Mouse (Mus musculus): Measurements from ENCODE around the gene Nipbl. TPM values are rescaled to one million over a fixed set of nuclear protein-coding genes. Genes with fewer than 3 reads are reported as not detected.

The Nipbl gene
- polyA plus RNA-seq, 1 experiment from 2014 or later, result 17.5 TPM

GRCm38 (mm10) chr15:8411168-8411837, 33.0 kb downstream of the Nipbl start:
- no peaks in the 10 kb centered on the region for H3K9me3 ChIP-seq (replicated peaks; ENCODE audit: control insufficient read depth, low read length)
- ATAC-seq (replicated peaks; ENCODE audit: insufficient number of reproducible peaks, low FRiP score, low TSS enrichment), result no peak
- WGBS (ENCODE audit: insufficient replicate concordance), result 19% methylated on average over 1 of the region's 1 CpGs

GRCm38 (mm10) chr15:8407082-8407481, 37.2 kb downstream of the Nipbl start:
- H3K9me3 ChIP-seq (replicated peaks; ENCODE audit: control insufficient read depth, low read length), result no peaks in the 10 kb centered on the region
- H3K4me3 ChIP-seq (ENCODE audit: low read depth, low read length), result no peak overlapping the region
- H3K27me3 ChIP-seq (ENCODE audit: control insufficient read depth, insufficient read depth, low read length), result no peaks in the 10 kb centered on the region
- no peak overlapping the region for H3K4me2 ChIP-seq
- peaks cover 4% of the 10 kb centered on the region for H3K4me1 ChIP-seq (ENCODE audit: control insufficient read depth, insufficient read depth, low read length)
- H3K27ac ChIP-seq (ENCODE audit: low read depth, low read length), result no peak overlapping the region
- no peak overlapping the region for H3K9ac ChIP-seq (ENCODE audit: low read depth, low read length)
- 79% methylated on average over 2 of the region's 2 CpGs for WGBS (ENCODE audit: insufficient replicate concordance)
- H3K36me3 ChIP-seq (ENCODE audit: control insufficient read depth, insufficient read depth, low read length), result no peaks in the 10 kb centered on the region
- no peak for ATAC-seq (replicated peaks; ENCODE audit: insufficient number of reproducible peaks, low FRiP score, low TSS enrichment)

More at GRCm38 (mm10) chr15:8411168-8411837, 33.0 kb downstream of the Nipbl start:
- H3K27me3 ChIP-seq (ENCODE audit: control insufficient read depth, insufficient read depth, low read length), result no peaks in the 10 kb centered on the region
- no peak overlapping the region for H3K4me2 ChIP-seq
- H3K4me3 ChIP-seq (ENCODE audit: low read depth, low read length), result no peak overlapping the region
- H3K27ac ChIP-seq (ENCODE audit: low read depth, low read length), result no peak overlapping the region
- no peak overlapping the region for H3K9ac ChIP-seq (ENCODE audit: low read depth, low read length)
- peaks cover 4% of the 10 kb centered on the region for H3K4me1 ChIP-seq (ENCODE audit: control insufficient read depth, insufficient read depth, low read length)
- no peaks in the 10 kb centered on the region for H3K36me3 ChIP-seq (ENCODE audit: control insufficient read depth, insufficient read depth, low read length)

GRCm38 (mm10) chr15:8406219-8406618, 38.0 kb downstream of the Nipbl start:
- 92% methylated on average over 2 of the region's 2 CpGs for WGBS (ENCODE audit: insufficient replicate concordance)
- Histone ChIP-seq H3K4me3 (ENCODE audit: low read depth, low read length) (no peak overlapping the region), H3K4me2 (no peak overlapping the region), H3K27ac (ENCODE audit: low read depth, low read length) (no peak overlapping the region), H3K27me3 (ENCODE audit: control insufficient read depth, insufficient read depth, low read length) (no peaks in the 10 kb centered on the region), H3K36me3 (ENCODE audit: control insufficient read depth, insufficient read depth, low read length) (no peaks in the 10 kb centered on the region), H3K4me1 (ENCODE audit: control insufficient read depth, insufficient read depth, low read length) (peaks cover 4% of the 10 kb centered on the region), H3K9ac (ENCODE audit: low read depth, low read length) (no peak overlapping the region), H3K9me3 (replicated peaks; ENCODE audit: control insufficient read depth, low read length) (no peaks in the 10 kb centered on the region)
- no peak for ATAC-seq (replicated peaks; ENCODE audit: insufficient number of reproducible peaks, low FRiP score, low TSS enrichment)

GRCm38 (mm10) chr15:8402591-8402990, 41.7 kb downstream of the Nipbl start:
- H3K27ac ChIP-seq (ENCODE audit: low read depth, low read length), result no peak overlapping the region
- H3K36me3 ChIP-seq (ENCODE audit: control insufficient read depth, insufficient read depth, low read length), result no peaks in the 10 kb centered on the region
- H3K9ac ChIP-seq (ENCODE audit: low read depth, low read length), result no peak overlapping the region
- no peaks in the 10 kb centered on the region for H3K4me1 ChIP-seq (ENCODE audit: control insufficient read depth, insufficient read depth, low read length)
- 81% methylated on average over 2 of the region's 2 CpGs for WGBS (ENCODE audit: insufficient replicate concordance)
- no peak for ATAC-seq (replicated peaks; ENCODE audit: insufficient number of reproducible peaks, low FRiP score, low TSS enrichment)
- H3K4me2 ChIP-seq, result no peak overlapping the region
- no peaks in the 10 kb centered on the region for H3K9me3 ChIP-seq (replicated peaks; ENCODE audit: control insufficient read depth, low read length)
- no peak overlapping the region for H3K4me3 ChIP-seq (ENCODE audit: low read depth, low read length)
- H3K27me3 ChIP-seq (ENCODE audit: control insufficient read depth, insufficient read depth, low read length), result no peaks in the 10 kb centered on the region

- H3K9ac ChIP-seq (ENCODE audit: low read depth, low read length), result no peak overlapping the region
Observed at GRCm38 (mm10) chr15:8401536-8401935, 42.7 kb downstream of the Nipbl start.

GRCm38 (mm10) chr15:8391764-8392163, 52.5 kb downstream of the Nipbl start:
- H3K9me3 ChIP-seq (replicated peaks; ENCODE audit: control insufficient read depth, low read length), result no peaks in the 10 kb centered on the region
- H3K4me1 ChIP-seq (ENCODE audit: control insufficient read depth, insufficient read depth, low read length), result no peaks in the 10 kb centered on the region
- no peak overlapping the region for H3K9ac ChIP-seq (ENCODE audit: low read depth, low read length)
- WGBS (ENCODE audit: insufficient replicate concordance), result 77% methylated on average over 3 of the region's 3 CpGs
- no peaks in the 10 kb centered on the region for H3K27me3 ChIP-seq (ENCODE audit: control insufficient read depth, insufficient read depth, low read length)
- no peak overlapping the region for H3K27ac ChIP-seq (ENCODE audit: low read depth, low read length)
- no peak for ATAC-seq (replicated peaks; ENCODE audit: insufficient number of reproducible peaks, low FRiP score, low TSS enrichment)
- no peak overlapping the region for H3K4me2 ChIP-seq
- H3K36me3 ChIP-seq (ENCODE audit: control insufficient read depth, insufficient read depth, low read length), result no peaks in the 10 kb centered on the region
- no peak overlapping the region for H3K4me3 ChIP-seq (ENCODE audit: low read depth, low read length)

More at GRCm38 (mm10) chr15:8401536-8401935, 42.7 kb downstream of the Nipbl start:
- no peak overlapping the region for H3K4me2 ChIP-seq
- 96% methylated on average over 2 of the region's 2 CpGs for WGBS (ENCODE audit: insufficient replicate concordance)
- no peaks in the 10 kb centered on the region for H3K36me3 ChIP-seq (ENCODE audit: control insufficient read depth, insufficient read depth, low read length)
- ATAC-seq (replicated peaks; ENCODE audit: insufficient number of reproducible peaks, low FRiP score, low TSS enrichment), result no peak
- H3K9me3 ChIP-seq (replicated peaks; ENCODE audit: control insufficient read depth, low read length), result no peaks in the 10 kb centered on the region
- no peaks in the 10 kb centered on the region for H3K27me3 ChIP-seq (ENCODE audit: control insufficient read depth, insufficient read depth, low read length)
- H3K27ac ChIP-seq (ENCODE audit: low read depth, low read length), result no peak overlapping the region
- H3K4me3 ChIP-seq (ENCODE audit: low read depth, low read length), result no peak overlapping the region
- H3K4me1 ChIP-seq (ENCODE audit: control insufficient read depth, insufficient read depth, low read length), result no peaks in the 10 kb centered on the region

- no peak for ATAC-seq (replicated peaks; ENCODE audit: insufficient number of reproducible peaks, low FRiP score, low TSS enrichment)
- Histone ChIP-seq H3K27me3 (ENCODE audit: control insufficient read depth, insufficient read depth, low read length) (no peaks in the 10 kb centered on the region), H3K9me3 (replicated peaks; ENCODE audit: control insufficient read depth, low read length) (no peaks in the 10 kb centered on the region), H3K27ac (ENCODE audit: low read depth, low read length) (no peak overlapping the region), H3K9ac (ENCODE audit: low read depth, low read length) (no peak overlapping the region), H3K36me3 (ENCODE audit: control insufficient read depth, insufficient read depth, low read length) (no peaks in the 10 kb centered on the region), H3K4me2 (no peak overlapping the region), H3K4me3 (ENCODE audit: low read depth, low read length) (no peak overlapping the region), H3K4me1 (ENCODE audit: control insufficient read depth, insufficient read depth, low read length) (no peaks in the 10 kb centered on the region)
- 60% methylated on average over 3 of the region's 3 CpGs for WGBS (ENCODE audit: insufficient replicate concordance)
Observed at GRCm38 (mm10) chr15:8382213-8382612, 62.0 kb downstream of the Nipbl start.

- WGBS (ENCODE audit: insufficient replicate concordance), result 93% methylated on average over 1 of the region's 1 CpGs
- no peak for ATAC-seq (replicated peaks; ENCODE audit: insufficient number of reproducible peaks, low FRiP score, low TSS enrichment)
Observed at GRCm38 (mm10) chr15:8375657-8376056, 68.6 kb downstream of the Nipbl start.

GRCm38 (mm10) chr15:8374724-8375123, 69.5 kb downstream of the Nipbl start:
- Histone ChIP-seq H3K27me3 (ENCODE audit: control insufficient read depth, insufficient read depth, low read length) (no peaks in the 10 kb centered on the region), H3K4me1 (ENCODE audit: control insufficient read depth, insufficient read depth, low read length) (no peaks in the 10 kb centered on the region), H3K4me2 (no peak overlapping the region), H3K27ac (ENCODE audit: low read depth, low read length) (no peak overlapping the region), H3K36me3 (ENCODE audit: control insufficient read depth, insufficient read depth, low read length) (peaks cover 9% of the 10 kb centered on the region), H3K4me3 (ENCODE audit: low read depth, low read length) (no peak overlapping the region), H3K9ac (ENCODE audit: low read depth, low read length) (no peak overlapping the region), H3K9me3 (replicated peaks; ENCODE audit: control insufficient read depth, low read length) (no peaks in the 10 kb centered on the region)
- 67% methylated on average over 3 of the region's 3 CpGs for WGBS (ENCODE audit: insufficient replicate concordance)
- ATAC-seq (replicated peaks; ENCODE audit: insufficient number of reproducible peaks, low FRiP score, low TSS enrichment), result no peak

More at GRCm38 (mm10) chr15:8375657-8376056, 68.6 kb downstream of the Nipbl start:
- Histone ChIP-seq H3K27me3 (ENCODE audit: control insufficient read depth, insufficient read depth, low read length) (no peaks in the 10 kb centered on the region), H3K36me3 (ENCODE audit: control insufficient read depth, insufficient read depth, low read length) (peaks cover 7% of the 10 kb centered on the region), H3K4me1 (ENCODE audit: control insufficient read depth, insufficient read depth, low read length) (no peaks in the 10 kb centered on the region), H3K27ac (ENCODE audit: low read depth, low read length) (no peak overlapping the region), H3K4me2 (no peak overlapping the region), H3K9ac (ENCODE audit: low read depth, low read length) (no peak overlapping the region), H3K9me3 (replicated peaks; ENCODE audit: control insufficient read depth, low read length) (no peaks in the 10 kb centered on the region), H3K4me3 (ENCODE audit: low read depth, low read length) (no peak overlapping the region)
